Mouse (Mus musculus): Measurements from ENCODE around the gene Sgf29.
A peak's percentile ranks its signal among the peaks of the same experiment; 100 is the strongest.

GRCm38 (mm10) chr7:126607064-126607463 lies 42.0 kb upstream of the Sgf29 start:
- peak; percentile 7; the same call in 1 of the 2 replicates for TF ChIP-seq CTCF (IDR thresholded peaks at IDR 0.05)
- peak; percentile 2 for TF ChIP-seq EP300 (IDR thresholded peaks at IDR 0.05)
